Comparison of ENCODE assay signal across 8 mouse cellular contexts in genomic region chr17:31254463-31254931, GRCm38 (mm10). TPM values are rescaled to one million over a fixed set of nuclear protein-coding genes. Genes with fewer than 3 reads are reported as not detected.
DNase-seq lines count a peak whose midpoint lies in the region; ATAC-seq and TF ChIP-seq lines count a peak whose summit lies in the region.

No protein-coding gene starts in this region.

- H3K4me1 ChIP-seq in MEL (ENCODE audit: control insufficient read depth in 1 of 2, insufficient read depth in 2 of 2, low read length in 2 of 2): peaks cover 0 to 2% of the 10 kb centered on the region in 2 experiments; a peak in 2 of 4 replicates
- 0 out of 2 replicates have a peak, but pooled peaks cover 5% of the 10 kb centered on the region for H3K4me1 ChIP-seq in forebrain, postnatal 0 days (ENCODE audit: insufficient read depth)
- H3K4me1 ChIP-seq in hindbrain, embryonic 14.5 days (replicated peaks; ENCODE audit: control insufficient read depth, insufficient read depth, low read length): no peaks in the 10 kb centered on the region

- TF ChIP-seq POLR2A in MEL (IDR thresholded peaks at IDR 0.05; ENCODE audit: control insufficient read depth in 1 of 2, insufficient read depth in 1 of 2, low read depth in 1 of 2, low read length in 2 of 2, poor library complexity in 1 of 2): no peak

- H3K27ac ChIP-seq in MEL (ENCODE audit: control insufficient read depth, low read depth, low read length): no peak overlapping the region
- no peak overlapping the region for H3K27ac ChIP-seq in forebrain, postnatal 0 days (ENCODE audit: low read depth, low read length)
- H3K27ac ChIP-seq in hindbrain, embryonic 14.5 days: no peak overlapping the region

- TF ChIP-seq EP300 in MEL (IDR thresholded peaks at IDR 0.05; ENCODE audit: low read depth in 1 of 2, low read length in 2 of 2): no peak

- no peaks in the 10 kb centered on the region for H3K36me3 ChIP-seq in MEL (ENCODE audit: control insufficient read depth in 1 of 2, insufficient read depth in 2 of 2, low read length in 2 of 2)
- no peaks in the 10 kb centered on the region for H3K36me3 ChIP-seq in forebrain, postnatal 0 days (ENCODE audit: insufficient read depth)
- no peaks in the 10 kb centered on the region for H3K36me3 ChIP-seq in hindbrain, embryonic 14.5 days (replicated peaks; ENCODE audit: control insufficient read depth, insufficient read depth)

- no peaks in the 10 kb centered on the region for H3K9me3 ChIP-seq in MEL (replicated peaks; ENCODE audit: insufficient read depth, low read length)
- no peaks in the 10 kb centered on the region for H3K9me3 ChIP-seq in forebrain, postnatal 0 days (ENCODE audit: low read length)
- no peaks in the 10 kb centered on the region for H3K9me3 ChIP-seq in hindbrain, embryonic 14.5 days (ENCODE audit: control insufficient read depth, low read length)

- H3K4me2 ChIP-seq in forebrain, postnatal 0 days (ENCODE audit: low read depth): no peak overlapping the region
- no peak overlapping the region for H3K4me2 ChIP-seq in hindbrain, embryonic 14.5 days (replicated peaks)

- TF ChIP-seq CTCF in MEL (IDR thresholded peaks at IDR 0.05 in 2 of 3, conservative IDR thresholded peaks at IDR 0.05 in 1 of 3; ENCODE audit: control insufficient read depth in 1 of 3, insufficient read depth in 1 of 3, low read depth in 2 of 3, low read length in 3 of 3, poor library complexity in 1 of 3, severe bottlenecking in 1 of 3): peak; percentile 51 to 66 (median 59)
- TF ChIP-seq CTCF in forebrain, postnatal 0 days (IDR thresholded peaks at IDR 0.05; ENCODE audit: low read depth): peak; percentile 76

- H3K4me3 ChIP-seq in MEL (ENCODE audit: control insufficient read depth in 1 of 2, insufficient read depth in 1 of 2, low read depth in 2 of 2, low read length in 2 of 2): no peak overlapping the region
- no peak overlapping the region for H3K4me3 ChIP-seq in forebrain, postnatal 0 days (ENCODE audit: low read depth, low read length)
- H3K4me3 ChIP-seq in hindbrain, embryonic 14.5 days (replicated peaks; ENCODE audit: low read length): no peak overlapping the region

- 9% methylated on average over 9 of the region's 9 CpGs for WGBS in forebrain, postnatal 0 days
- 9% methylated on average over 9 of the region's 9 CpGs for WGBS in hindbrain, embryonic 14.5 days

- no peak overlapping the region for H3K9ac ChIP-seq in MEL (ENCODE audit: control insufficient read depth, low read depth, low read length, poor library complexity, severe bottlenecking)
- H3K9ac ChIP-seq in forebrain, postnatal 0 days: no peak overlapping the region
- H3K9ac ChIP-seq in hindbrain, embryonic 14.5 days: no peak overlapping the region

- DNase-seq in MEL (ENCODE audit: low read depth, low spot score): peak; percentile 51
- peak; percentile 91 to 97 for DNase-seq in cerebellum, adult 18-20 months
- peak; percentile 62 for DNase-seq in forebrain, postnatal 0 days
- DNase-seq in hindbrain, embryonic 14.5 days (ENCODE audit: low spot score): peak; percentile 78
- DNase-seq in layer of hippocampus, postnatal 25 days (ENCODE audit: extremely low spot score in 1 of 2, low spot score in 1 of 2): peak; percentile 59 to 70
- DNase-seq in lung, postnatal 36 days: peak; percentile 90
- peak; percentile 88 for DNase-seq in retina, postnatal 1 day
- peak; percentile 76 for DNase-seq in thymus, postnatal 36 days

- no peaks in the 10 kb centered on the region for H3K27me3 ChIP-seq in MEL (ENCODE audit: control insufficient read depth in 1 of 2, insufficient read depth in 2 of 2, low read length in 2 of 2)
- H3K27me3 ChIP-seq in forebrain, postnatal 0 days (ENCODE audit: insufficient read depth, low read length): no peaks in the 10 kb centered on the region
- H3K27me3 ChIP-seq in hindbrain, embryonic 14.5 days (ENCODE audit: control insufficient read depth, insufficient read depth, low read length): no peaks in the 10 kb centered on the region

- peak; percentile 80 for ATAC-seq in forebrain, postnatal 0 days
- ATAC-seq in hindbrain, embryonic 14.5 days (ENCODE audit: low FRiP score): peak; percentile 78

- TF ChIP-seq RAD21 in MEL (IDR thresholded peaks at IDR 0.05; ENCODE audit: low read depth, low read length): peak; percentile 63

- H3K79me2 ChIP-seq in MEL (ENCODE audit: control insufficient read depth, insufficient read depth, low read length, poor library complexity): no peaks in the 10 kb centered on the region

TF ChIP-seq in MEL, 35 proteins besides CTCF, POLR2A, EP300 and RAD21:
- TF ChIP-seq TBP (IDR thresholded peaks at IDR 0.05; ENCODE audit: low read depth, low read length) (no peak), ZC3H11A (IDR thresholded peaks at IDR 0.05; ENCODE audit: low read depth, low read length) (peak; percentile 39), SMC3 (IDR thresholded peaks at IDR 0.05; ENCODE audit: low read depth, low read length) (peak; percentile 56)
TF ChIP-seq in MEL: peak in this region for 2.

RNA-seq across cellular contexts. Expression of gene Rsph1, which starts 22.7 kb away (rescaled TPM):
- 1.3 and 2.0 TPM in 2 replicates for total RNA-seq in MEL (2012; rRNA removed)
- polyA plus RNA-seq in MEL (2012; ENCODE audit: insufficient read depth in 1 of 2, insufficient read length in 2 of 2, low read depth in 1 of 2, low replicate concordance in 2 of 2, missing spikeins in 1 of 2): 1 to 10 TPM in 1 of 2 experiments, not detected in 1; 3.6 TPM
- 2.8 and 6.0 TPM in 2 replicates for total RNA-seq in forebrain, postnatal 0 days (2014; rRNA removed)
- polyA plus RNA-seq in forebrain, postnatal 0 days (2015; fragmentation: Nextera tagmentation; extraction: Ambion mirVana): 6.9 and 11.3 TPM in 2 replicates
- polyA plus RNA-seq in hindbrain, embryonic 14.5 days (2014; fragmentation: Nextera tagmentation; extraction: Ambion mirVana): 3.5 and 5.0 TPM in 2 replicates
- total RNA-seq in layer of hippocampus, postnatal 25 days (2021): 10 to 100 TPM; 13.8 to 14.2 TPM

RNA-seq across cellular contexts. Expression of gene Slc37a1, which starts 32.1 kb away (rescaled TPM):
- 10.3 and 15.0 TPM in 2 replicates for total RNA-seq in MEL (2012; rRNA removed)
- polyA plus RNA-seq in MEL (2012; ENCODE audit: insufficient read depth in 1 of 2, insufficient read length in 2 of 2, low read depth in 1 of 2, low replicate concordance in 2 of 2, missing spikeins in 1 of 2): 10 to 100 TPM in 1 of 2 experiments, not detected in 1; 14.2 TPM
- 10.0 and 15.3 TPM in 2 replicates for total RNA-seq in forebrain, postnatal 0 days (2014; rRNA removed)
- polyA plus RNA-seq in forebrain, postnatal 0 days (2015; fragmentation: Nextera tagmentation; extraction: Ambion mirVana): 4.7 and 6.7 TPM in 2 replicates
- polyA plus RNA-seq in hindbrain, embryonic 14.5 days (2014; fragmentation: Nextera tagmentation; extraction: Ambion mirVana): 10.4 and 11.6 TPM in 2 replicates
- 1 to 10 TPM; 5.5 to 8.0 TPM for total RNA-seq in layer of hippocampus, postnatal 25 days (2021)

RNA-seq across cellular contexts. Expression of gene Ubash3a, which starts 46.8 kb away (rescaled TPM):
- total RNA-seq in MEL (2012; rRNA removed): 24.9 and 30.2 TPM in 2 replicates
- 10 to 100 TPM; 27.6 to 57.4 TPM for polyA plus RNA-seq in MEL (2012; ENCODE audit: insufficient read depth in 1 of 2, insufficient read length in 2 of 2, low read depth in 1 of 2, low replicate concordance in 2 of 2, missing spikeins in 1 of 2)
- 0.14 and 0.54 TPM in 2 replicates for total RNA-seq in forebrain, postnatal 0 days (2014; rRNA removed)
- not detected in 2 replicates for polyA plus RNA-seq in forebrain, postnatal 0 days (2015; fragmentation: Nextera tagmentation; extraction: Ambion mirVana)
- not detected in 2 replicates for polyA plus RNA-seq in hindbrain, embryonic 14.5 days (2014; fragmentation: Nextera tagmentation; extraction: Ambion mirVana)
- total RNA-seq in layer of hippocampus, postnatal 25 days (2021): under 1 TPM; 0.38 to 0.91 TPM

RNA-seq across cellular contexts. Expression of gene Tmprss3, which starts 55.7 kb away (rescaled TPM):
- total RNA-seq in MEL (2012; rRNA removed): 0.08 and 0.13 TPM in 2 replicates
- polyA plus RNA-seq in MEL (2012; ENCODE audit: insufficient read depth in 1 of 2, insufficient read length in 2 of 2, low read depth in 1 of 2, low replicate concordance in 2 of 2, missing spikeins in 1 of 2): under 1 TPM in 1 of 2 experiments, not detected in 1; 0.11 TPM
- total RNA-seq in forebrain, postnatal 0 days (2014; rRNA removed): not detected in 2 replicates
- not detected in 2 replicates for polyA plus RNA-seq in forebrain, postnatal 0 days (2015; fragmentation: Nextera tagmentation; extraction: Ambion mirVana)
- 0.11 TPM in 1 of 2 replicates, not detected in the other for polyA plus RNA-seq in hindbrain, embryonic 14.5 days (2014; fragmentation: Nextera tagmentation; extraction: Ambion mirVana)
- not detected for total RNA-seq in layer of hippocampus, postnatal 25 days (2021)

Comparison
In these comparisons a context has a peak if more than half of its experiments do, and no peak if none do; other contexts are left out.
1. RNA of gene Ubash3a, which starts 46.8 kb away (total RNA-seq): 24.9 to 30.2 TPM in MEL; 0.38 to 0.91 TPM in layer of hippocampus, postnatal 25 days and 0.14 to 0.54 TPM in forebrain, postnatal 0 days; every median in the first group is over 10 times any median in the second.
2. Peak in every context shown above with its lines, with median percentiles within 50 percentile points of each other: DNase-seq.